Mouse (Mus musculus) ES-E14 (cell line): Measurements from ENCODE around the gene Chid1.
A peak's percentile ranks its signal among the peaks of the same experiment; 100 is the strongest.

ENCODE experiments used
- CHD2 ChIP-seq: IDR thresholded peaks from 2 replicates; pipeline ENCODE4 v1.6.1; 2014; ENCODE audit warnings: mild to moderate bottlenecking, low read depth, low read length, inconsistent platforms
- HCFC1 ChIP-seq: IDR thresholded peaks from 2 replicates; pipeline ENCODE4 v1.6.1; 2012; ENCODE audit warnings: low read length, inconsistent platforms, borderline replicate concordance; ENCODE audit not compliant: insufficient read depth
- MAFK ChIP-seq: IDR thresholded peaks from 2 replicates; pipeline ENCODE4 v1.6.1; 2014; ENCODE audit warnings: mild to moderate bottlenecking, low read depth, low read length, inconsistent platforms; ENCODE audit not compliant: insufficient read depth
- ZC3H11A ChIP-seq: IDR thresholded peaks from 2 replicates; pipeline ENCODE4 v1.6.1; 2012; ENCODE audit warnings: low read depth, mild to moderate bottlenecking, inconsistent platforms, low read length, borderline replicate concordance

DNA sequence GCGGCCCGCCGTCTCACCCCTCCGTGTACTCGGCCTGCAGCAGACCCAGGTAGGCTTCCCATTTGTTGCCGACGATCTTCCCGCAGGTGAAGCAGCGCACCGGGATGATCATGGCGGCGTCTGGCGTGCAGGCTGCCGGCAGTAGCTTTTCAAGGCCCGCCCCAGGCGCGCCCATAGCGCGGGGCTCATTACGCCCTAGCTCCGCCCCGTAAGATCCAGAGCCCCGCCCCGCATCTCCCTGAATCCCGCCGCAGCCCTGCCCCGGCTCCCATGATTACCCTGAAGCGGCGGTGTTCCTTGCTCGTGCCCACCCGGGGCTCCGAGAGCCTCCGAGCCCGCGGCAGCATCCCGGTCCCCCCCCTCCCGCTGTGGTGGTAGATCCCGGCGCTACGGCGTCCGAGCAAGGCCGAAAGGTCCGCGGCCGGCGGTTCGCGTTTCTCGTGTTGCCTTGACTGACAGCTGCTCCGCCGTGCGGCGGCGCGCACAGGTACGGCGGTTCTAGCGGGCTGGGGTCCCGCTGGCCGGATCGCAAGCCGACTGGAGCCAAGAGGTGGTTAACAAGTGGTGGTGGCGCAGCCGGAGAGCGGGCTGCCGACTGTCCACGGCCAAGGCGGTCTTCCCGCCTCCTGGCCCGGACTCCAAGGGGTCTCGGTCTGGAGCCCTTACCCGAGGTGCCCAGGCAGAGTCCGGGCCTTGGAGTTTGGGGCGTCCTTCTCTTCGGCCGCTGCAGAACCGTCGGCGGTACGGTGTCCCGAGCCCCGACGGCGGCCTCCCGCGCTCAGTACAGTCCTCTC is 64.4 kb downstream of the Chid1 start, which contains the start of the genes Polr2l and Tspan4:
- TF ChIP-seq ZC3H11A (no peak), CHD2 (no peak), HCFC1 (peak; percentile 65; the same call in 1 of the 2 replicates), MAFK (no peak)
